Comparison of ENCODE assay signal across 6 mouse cellular contexts in the genomic region with DNA sequence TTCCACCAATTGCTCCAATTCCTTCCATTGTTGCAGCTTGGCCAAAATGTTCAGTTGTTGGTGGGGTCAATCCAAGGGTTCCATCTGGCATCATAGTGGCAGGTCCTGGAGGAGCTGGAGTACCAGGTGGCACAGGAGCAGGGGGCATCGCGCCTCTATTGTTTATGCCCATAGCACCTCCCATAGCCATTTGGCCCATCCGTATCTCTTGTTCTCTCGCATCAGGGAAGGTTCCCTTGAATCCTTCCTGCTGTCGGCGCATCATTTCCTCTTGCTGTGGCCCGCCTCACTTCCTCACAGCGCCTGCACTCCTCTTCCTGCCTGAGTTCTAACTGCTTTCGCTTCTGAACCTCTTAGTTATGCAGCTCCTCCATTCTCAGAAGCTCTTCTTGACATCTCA. TPM values are rescaled to one million over a fixed set of nuclear protein-coding genes. Genes with fewer than 3 reads are reported as not detected.
A peak's percentile ranks its signal among the peaks of the same experiment; 100 is the strongest.
DNase-seq lines count a peak whose midpoint lies in the region; TF ChIP-seq lines count a peak whose summit lies in the region.
"Not testable (repeated sequence)": the region's sequence is repeated elsewhere in the genome, so short reads cannot be mapped to it uniquely, and the experiment has no call there.

No protein-coding gene starts in this region.

- H3K27me3 ChIP-seq in testis, adult 2 months (ENCODE audit: control insufficient read depth, insufficient read depth, low read length), result not testable (repeated sequence)

- H3K36me3 ChIP-seq in testis, adult 2 months (ENCODE audit: control insufficient read depth, insufficient read depth, low read length), result not testable (repeated sequence)

- not testable (repeated sequence) for H3K27ac ChIP-seq in testis, adult 2 months (ENCODE audit: control insufficient read depth, insufficient read depth, low read depth, low read length)

- TF ChIP-seq POLR2A in testis, adult 2 months (IDR thresholded peaks at IDR 0.05; ENCODE audit: control insufficient read depth, low read depth, low read length), result not testable (repeated sequence)

- TF ChIP-seq CTCF in testis, adult 2 months (IDR thresholded peaks at IDR 0.05; ENCODE audit: control insufficient read depth, insufficient read depth, insufficient replicate concordance, low read depth, low read length), result not testable (repeated sequence)

- peak overlapping the region; percentile 61 for H3K4me3 ChIP-seq in testis, adult 2 months (ENCODE audit: control insufficient read depth, low read depth, low read length)

- not testable (repeated sequence) for H3K4me1 ChIP-seq in testis, adult 2 months (ENCODE audit: control insufficient read depth, insufficient read depth, low read length)

- DNase-seq in brain, adult 2 months (ENCODE audit: low read depth, low spot score), result peak; percentile 93
- peak; percentile 92 for DNase-seq in cerebellum, adult 11-12 months
- peak; percentile 74 for DNase-seq in cerebellum, adult 8-10 months
- DNase-seq in cerebellum, postnatal 14 days, result peak; percentile 9 to 46
- peak; percentile 88 for DNase-seq in heart, adult 11 months

RNA-seq across cellular contexts. Expression of gene Ncoa7, which starts 22.2 kb away (rescaled TPM):
- polyA plus RNA-seq in testis, adult 2 months (2012; rRNA removed), result 5.4 and 6.2 TPM in 2 replicates

Comparison
In these comparisons a context has a peak if more than half of its experiments do, and no peak if none do; other contexts are left out.
1. DNase-seq: peak in every context shown above with its lines; median percentile 93 in brain, adult 2 months; 92 in cerebellum, adult 11-12 months; 88 in heart, adult 11 months; 74 in cerebellum, adult 8-10 months; 28 in cerebellum, postnatal 14 days.